ENCODE assay signal across 10 mouse cellular contexts in the genomic region with DNA sequence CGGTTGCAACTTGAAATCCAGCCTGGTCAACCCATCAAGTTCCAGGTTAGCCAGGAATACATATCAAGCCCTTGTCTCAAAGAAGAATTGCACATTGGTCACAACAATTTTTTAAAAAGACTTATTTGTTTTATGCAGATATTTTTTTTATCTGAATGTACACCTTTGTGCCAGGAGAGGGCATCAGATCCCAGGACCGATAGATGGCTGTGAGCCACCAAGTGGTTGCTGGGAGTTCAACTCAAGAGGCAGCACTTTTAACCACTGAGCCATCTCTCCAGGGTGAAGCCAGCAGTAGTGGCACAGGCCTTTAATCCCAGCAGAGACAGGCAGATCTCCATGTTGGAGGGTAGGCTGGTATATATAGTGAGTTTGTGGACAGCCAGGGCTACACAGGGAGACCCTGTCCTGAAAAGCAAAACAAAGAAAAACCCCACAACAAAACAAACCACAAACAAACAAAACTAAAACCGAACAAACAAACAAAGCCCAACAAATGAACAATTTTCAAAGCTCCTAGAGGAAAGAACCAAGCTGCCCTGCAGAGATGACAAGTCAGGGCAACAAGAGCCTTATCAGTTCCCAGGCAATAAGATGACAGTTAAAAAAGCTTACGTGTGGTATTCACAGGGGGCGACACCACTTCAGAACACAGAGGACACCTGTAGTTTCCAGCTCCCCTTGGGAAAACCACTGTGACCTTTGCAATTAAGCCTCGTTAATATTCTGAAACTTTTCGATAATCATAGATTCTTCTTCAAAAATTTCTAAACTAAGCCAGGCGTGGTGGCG. TPM values are rescaled to one million over a fixed set of nuclear protein-coding genes. Genes with fewer than 3 reads are reported as not detected.
DNase-seq lines count a peak whose midpoint lies in the region; ATAC-seq and TF ChIP-seq lines count a peak whose summit lies in the region.
"Had no signal": no experiment of that assay in that cellular context is flagged by ENCODE, and none has a peak within 500 bp of the region (broad histone marks: within the 10 kb centered on the region; RNA-seq: fewer than 3 reads in every experiment).

No protein-coding gene starts in this region.

- H3K9me3 ChIP-seq in hindbrain, postnatal 0 days (ENCODE audit: low read length) = no peaks in the 10 kb centered on the region
- no peaks in the 10 kb centered on the region for H3K9me3 ChIP-seq in hindbrain, embryonic 14.5 days (ENCODE audit: control insufficient read depth, low read length)
- H3K9me3 ChIP-seq: embryonic facial prominence, embryonic 13.5 days; stomach, embryonic 15.5 days had no signal

- H3K9ac ChIP-seq in hindbrain, postnatal 0 days (replicated peaks; ENCODE audit: low read length) = no peak overlapping the region
- H3K9ac ChIP-seq in hindbrain, embryonic 14.5 days = no peak overlapping the region
- H3K9ac ChIP-seq: embryonic facial prominence, embryonic 13.5 days; stomach, embryonic 15.5 days had no signal

- 0 out of 2 replicates have a peak, but pooled peaks cover 8% of the 10 kb centered on the region for H3K4me1 ChIP-seq in hindbrain, postnatal 0 days (ENCODE audit: insufficient read depth, low read length)
- H3K4me1 ChIP-seq in hindbrain, embryonic 14.5 days (replicated peaks; ENCODE audit: control insufficient read depth, insufficient read depth, low read length) = peaks cover 17% of the 10 kb centered on the region

- H3K36me3 ChIP-seq in hindbrain, postnatal 0 days (ENCODE audit: insufficient read depth, low read length) = no peaks in the 10 kb centered on the region
- no peaks in the 10 kb centered on the region for H3K36me3 ChIP-seq in hindbrain, embryonic 14.5 days (replicated peaks; ENCODE audit: control insufficient read depth, insufficient read depth)
- H3K36me3 ChIP-seq: embryonic facial prominence, embryonic 13.5 days; stomach, embryonic 15.5 days had no signal

- H3K4me3 ChIP-seq in hindbrain, postnatal 0 days (ENCODE audit: low read length) = no peak overlapping the region
- H3K4me3 ChIP-seq in hindbrain, embryonic 14.5 days (replicated peaks; ENCODE audit: low read length) = no peak overlapping the region
- H3K4me3 ChIP-seq: embryonic facial prominence, embryonic 13.5 days; stomach, embryonic 15.5 days had no signal

- peak; percentile 70 for TF ChIP-seq CTCF in hindbrain, postnatal 0 days (IDR thresholded peaks at IDR 0.05; ENCODE audit: low read depth)

- 76% methylated on average over 9 of the region's 9 CpGs for WGBS in hindbrain, postnatal 0 days
- WGBS in hindbrain, embryonic 14.5 days = 79% methylated on average over 9 of the region's 9 CpGs

- H3K27ac ChIP-seq in hindbrain, postnatal 0 days = no peak overlapping the region
- no peak overlapping the region for H3K27ac ChIP-seq in hindbrain, embryonic 14.5 days
- H3K27ac ChIP-seq: embryonic facial prominence, embryonic 13.5 days; stomach, embryonic 15.5 days had no signal

- DNase-seq in hindbrain, postnatal 0 days (ENCODE audit: low spot score) = peak; percentile 70
- no peak for DNase-seq in hindbrain, embryonic 14.5 days (ENCODE audit: low spot score)
- peak; percentile 89 for DNase-seq in CD4-positive, CD25-positive, alpha-beta regulatory T cell, adult 2 months (ENCODE audit: low read depth, low spot score)
- peak; percentile 77 for DNase-seq in T-cell, adult 2 months (ENCODE audit: low spot score)
- peak; percentile 52 for DNase-seq in kidney, postnatal 10 days
- peak; percentile 35 for DNase-seq in mesoderm, embryonic 11.5 days (ENCODE audit: low read depth, low spot score)
- no peak for DNase-seq in gastrocnemius, adult 18-20 months (ENCODE audit: low spot score)
- DNase-seq in frontal cortex, postnatal 25 days (ENCODE audit: low spot score in 2 of 2) = no peak

- H3K4me2 ChIP-seq in hindbrain, postnatal 0 days (ENCODE audit: low read depth, low read length) = no peak overlapping the region
- H3K4me2 ChIP-seq in hindbrain, embryonic 14.5 days (replicated peaks) = no peak overlapping the region
- H3K4me2 ChIP-seq: embryonic facial prominence, embryonic 13.5 days; stomach, embryonic 15.5 days had no signal

- H3K27me3 ChIP-seq in hindbrain, postnatal 0 days (ENCODE audit: insufficient read depth, low read length) = no peaks in the 10 kb centered on the region
- H3K27me3 ChIP-seq in hindbrain, embryonic 14.5 days (ENCODE audit: control insufficient read depth, insufficient read depth, low read length) = no peaks in the 10 kb centered on the region
- H3K27me3 ChIP-seq: embryonic facial prominence, embryonic 13.5 days; stomach, embryonic 15.5 days had no signal

- no peak for ATAC-seq in hindbrain, postnatal 0 days
- no peak for ATAC-seq in hindbrain, embryonic 14.5 days (ENCODE audit: low FRiP score)

RNA-seq across cellular contexts. Expression of a gene that starts 4.5 kb away (rescaled TPM):
- 118 and 119 TPM in 2 replicates for total RNA-seq in hindbrain, postnatal 0 days (2014; rRNA removed)
- polyA plus RNA-seq in hindbrain, postnatal 0 days (2015; fragmentation: Nextera tagmentation; extraction: Ambion mirVana) = 128 and 129 TPM in 2 replicates
- 78.1 and 83.0 TPM in 2 replicates for polyA plus RNA-seq in hindbrain, embryonic 14.5 days (2014; fragmentation: Nextera tagmentation; extraction: Ambion mirVana)
- 10 to 100 TPM; 11.3 to 13.5 TPM for total RNA-seq in gastrocnemius, adult 18-20 months (2021)

RNA-seq across cellular contexts. Expression of a gene that starts 39.6 kb away (rescaled TPM):
- 111 and 112 TPM in 2 replicates for total RNA-seq in hindbrain, postnatal 0 days (2014; rRNA removed)
- polyA plus RNA-seq in hindbrain, postnatal 0 days (2015; fragmentation: Nextera tagmentation; extraction: Ambion mirVana) = 56.7 and 65.3 TPM in 2 replicates
- 73.7 and 79.1 TPM in 2 replicates for polyA plus RNA-seq in hindbrain, embryonic 14.5 days (2014; fragmentation: Nextera tagmentation; extraction: Ambion mirVana)
- under 1 TPM; 0.39 to 0.93 TPM for total RNA-seq in gastrocnemius, adult 18-20 months (2021)

RNA-seq across cellular contexts. Expression of a gene that starts 50.3 kb away (rescaled TPM):
- total RNA-seq in hindbrain, postnatal 0 days (2014; rRNA removed) = 229 and 238 TPM in 2 replicates
- 4.1 and 4.9 TPM in 2 replicates for polyA plus RNA-seq in hindbrain, postnatal 0 days (2015; fragmentation: Nextera tagmentation; extraction: Ambion mirVana)
- 6.7 and 8.2 TPM in 2 replicates for polyA plus RNA-seq in hindbrain, embryonic 14.5 days (2014; fragmentation: Nextera tagmentation; extraction: Ambion mirVana)
- total RNA-seq in gastrocnemius, adult 18-20 months (2021) = 1 to 10 TPM; 1.3 to 1.7 TPM

RNA-seq across cellular contexts. Expression of a gene that starts 55.0 kb away (rescaled TPM):
- 0.31 TPM in 1 of 2 replicates, not detected in the other for total RNA-seq in hindbrain, postnatal 0 days (2014; rRNA removed)
- 0.79 and 1.1 TPM in 2 replicates for polyA plus RNA-seq in hindbrain, postnatal 0 days (2015; fragmentation: Nextera tagmentation; extraction: Ambion mirVana)
- polyA plus RNA-seq in hindbrain, embryonic 14.5 days (2014; fragmentation: Nextera tagmentation; extraction: Ambion mirVana) = 0.94 and 0.99 TPM in 2 replicates
- total RNA-seq in gastrocnemius, adult 18-20 months (2021) = 1 to 10 TPM; 1.6 to 2.9 TPM

RNA-seq across cellular contexts. Expression of a gene that starts 55.3 kb away (rescaled TPM):
- 113 and 129 TPM in 2 replicates for total RNA-seq in hindbrain, postnatal 0 days (2014; rRNA removed)
- polyA plus RNA-seq in hindbrain, postnatal 0 days (2015; fragmentation: Nextera tagmentation; extraction: Ambion mirVana) = 105 and 107 TPM in 2 replicates
- polyA plus RNA-seq in hindbrain, embryonic 14.5 days (2014; fragmentation: Nextera tagmentation; extraction: Ambion mirVana) = 54.4 and 83.3 TPM in 2 replicates
- total RNA-seq in gastrocnemius, adult 18-20 months (2021) = 10 to 100 TPM; 22.4 to 23.4 TPM

Comparison
In these comparisons a context has a peak if more than half of its experiments do, and no peak if none do; other contexts are left out.
1. DNase-seq: peak in hindbrain, postnatal 0 days (single experiment), CD4-positive, CD25-positive, alpha-beta regulatory T cell, adult 2 months (single experiment), T-cell, adult 2 months (single experiment), kidney, postnatal 10 days (single experiment) and mesoderm, embryonic 11.5 days (single experiment); none in hindbrain, embryonic 14.5 days (single experiment), gastrocnemius, adult 18-20 months (single experiment) and frontal cortex, postnatal 25 days (0 of 2).
2. RNA of a gene that starts 39.6 kb away (total RNA-seq): 111 to 112 TPM in hindbrain, postnatal 0 days; 0.39 to 0.93 TPM in gastrocnemius, adult 18-20 months; every median in the first group is over 10 times any median in the second.
3. RNA of a gene that starts 50.3 kb away (total RNA-seq): 229 to 238 TPM in hindbrain, postnatal 0 days; 1.3 to 1.7 TPM in gastrocnemius, adult 18-20 months; every median in the first group is over 10 times any median in the second.